Mouse (Mus musculus) G1E-ER4 (cell line): ENCODE measurements around the gene Nmnat2. TPM values are rescaled to one million over a fixed set of nuclear protein-coding genes. Genes with fewer than 3 reads are reported as not detected.

Experiments
- GATA1 ChIP-seq: IDR thresholded peaks from one replicate; pipeline ENCODE4 v1.8.0; 2012; ENCODE audit warnings: low read length, inconsistent platforms
- polyA plus RNA-seq: library from polyadenylated mRNA; stranded (reverse); fragments of >175 nt; gene quantifications from 2 replicates; pipeline ENCODE4 v1.2.3, GENCODE M21; 2012

Gene Nmnat2
- polyA plus RNA-seq, 1 experiment = not detected

- TF ChIP-seq GATA1 = no peak
Observed at GRCm38 (mm10) chr1:153103186-153103554, 148.4 kb downstream of the Nmnat2 start.

GRCm38 (mm10) chr1:153104804-153105203 lies 150.0 kb downstream of the Nmnat2 start:
- no peak for TF ChIP-seq GATA1

DNA sequence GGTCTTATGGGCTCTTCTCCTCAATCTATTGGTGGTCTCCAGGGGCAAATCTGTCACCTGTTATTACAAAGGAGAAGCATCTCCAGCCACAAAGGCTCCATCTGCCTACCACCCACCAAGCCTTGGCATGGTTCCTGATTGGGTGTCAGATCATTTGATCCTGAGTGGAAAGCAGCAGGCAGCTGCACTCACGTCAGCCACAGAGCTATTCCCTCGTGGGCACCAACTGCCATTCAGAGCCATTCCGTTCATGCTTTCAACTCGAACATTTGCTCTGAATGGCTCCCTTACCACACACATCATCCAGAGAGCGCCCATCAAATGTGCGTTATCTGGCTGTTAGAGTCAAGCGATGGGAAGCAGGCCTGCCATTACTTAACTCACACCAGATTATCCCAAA lies 153.1 kb downstream of the Nmnat2 start:
- no peak for TF ChIP-seq GATA1

DNA sequence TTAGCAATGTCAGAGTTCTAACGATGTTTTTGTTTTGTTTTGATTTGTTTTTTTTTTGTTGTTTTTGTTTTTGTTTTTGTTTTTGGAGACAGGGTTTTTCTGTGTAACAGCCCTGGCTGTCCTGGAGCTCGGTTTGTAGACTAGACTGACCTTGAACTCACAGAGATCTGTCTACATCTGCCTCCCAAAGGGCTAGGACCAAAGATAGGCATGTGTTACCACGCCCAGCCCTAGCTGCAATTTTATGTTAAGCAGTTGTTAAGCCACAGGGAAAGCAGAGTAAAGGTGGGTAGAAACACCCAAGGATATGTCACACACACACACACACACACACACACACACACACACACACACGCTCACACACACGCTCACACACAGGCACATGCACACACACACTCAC lies 154.6 kb downstream of the Nmnat2 start:
- no peak for TF ChIP-seq GATA1

DNA sequence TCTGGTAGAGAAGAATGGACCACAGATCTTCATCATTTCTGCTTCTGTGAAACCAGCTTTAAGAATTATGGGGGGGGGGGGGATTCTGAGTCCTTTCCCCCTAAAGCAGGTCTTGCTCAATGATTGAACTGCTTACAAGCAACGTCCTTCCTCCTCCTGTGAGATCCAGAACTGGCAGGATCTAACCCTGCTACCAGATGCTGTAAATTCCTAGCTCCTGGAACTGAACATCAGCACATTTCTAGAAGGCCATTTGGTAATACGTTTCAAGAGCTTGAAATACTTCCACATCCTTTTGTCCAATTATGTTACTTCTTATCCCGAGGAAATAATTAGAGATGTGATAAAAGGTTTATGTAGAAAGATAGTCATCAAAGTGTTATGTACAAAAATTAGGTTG lies 155.0 kb downstream of the Nmnat2 start:
- no peak for TF ChIP-seq GATA1

GRCm38 (mm10) chr1:153111596-153111995 lies 156.8 kb downstream of the Nmnat2 start:
- TF ChIP-seq GATA1 = no peak

DNA sequence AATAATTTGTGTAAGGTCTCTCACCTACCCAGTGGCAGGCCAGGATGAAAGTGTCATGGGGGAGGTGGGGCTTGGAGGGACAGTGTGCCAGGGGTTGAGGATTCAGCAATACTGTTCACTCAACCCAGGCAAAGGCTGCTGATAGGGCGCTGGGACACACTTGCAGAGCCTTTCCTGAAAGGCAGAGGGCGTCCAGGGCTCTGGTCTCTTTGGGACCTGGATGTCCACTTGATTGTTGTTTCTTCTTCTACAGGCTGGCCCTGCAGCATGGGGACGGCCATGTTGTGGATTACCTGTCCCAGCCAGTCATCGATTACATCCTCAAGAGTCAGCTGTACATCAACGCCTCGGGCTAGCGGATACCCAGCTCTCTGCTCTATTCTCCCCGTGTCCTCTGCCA lies 160.5 kb downstream of the Nmnat2 start:
- TF ChIP-seq GATA1 = no peak

GRCm38 (mm10) chr1:153120544-153120943 lies 165.8 kb downstream of the Nmnat2 start:
- no peak for TF ChIP-seq GATA1

DNA sequence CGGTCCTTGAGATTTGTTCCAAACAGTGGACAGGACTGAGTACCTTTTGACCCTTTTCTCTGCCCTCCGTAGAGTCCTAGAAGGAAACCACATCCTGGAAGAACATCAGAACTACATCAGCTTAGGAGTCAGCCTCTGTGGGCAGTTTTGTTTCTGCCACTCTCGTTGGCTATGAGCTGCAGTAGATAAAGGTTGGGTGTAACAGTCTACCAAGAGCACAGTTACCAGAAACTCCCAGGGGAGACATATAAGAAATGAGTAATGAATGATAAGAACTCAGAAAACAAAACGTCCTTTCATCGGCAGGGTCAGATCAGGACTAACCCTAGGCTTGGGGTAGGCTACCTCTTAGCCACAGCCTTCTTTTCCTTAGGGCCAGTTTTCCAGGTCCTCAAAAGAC lies 166.5 kb downstream of the Nmnat2 start:
- TF ChIP-seq GATA1 = no peak

GRCm38 (mm10) chr1:153122764-153123163 lies 168.0 kb downstream of the Nmnat2 start:
- no peak for TF ChIP-seq GATA1

- no peak for TF ChIP-seq GATA1
Observed at GRCm38 (mm10) chr1:153124502-153124901, 169.7 kb downstream of the Nmnat2 start.

GRCm38 (mm10) chr1:153125287-153126275 lies 170.8 kb downstream of the Nmnat2 start:
- no peak for TF ChIP-seq GATA1

- no peak for TF ChIP-seq GATA1
Observed at GRCm38 (mm10) chr1:153126491-153127381, 171.9 kb downstream of the Nmnat2 start.

DNA sequence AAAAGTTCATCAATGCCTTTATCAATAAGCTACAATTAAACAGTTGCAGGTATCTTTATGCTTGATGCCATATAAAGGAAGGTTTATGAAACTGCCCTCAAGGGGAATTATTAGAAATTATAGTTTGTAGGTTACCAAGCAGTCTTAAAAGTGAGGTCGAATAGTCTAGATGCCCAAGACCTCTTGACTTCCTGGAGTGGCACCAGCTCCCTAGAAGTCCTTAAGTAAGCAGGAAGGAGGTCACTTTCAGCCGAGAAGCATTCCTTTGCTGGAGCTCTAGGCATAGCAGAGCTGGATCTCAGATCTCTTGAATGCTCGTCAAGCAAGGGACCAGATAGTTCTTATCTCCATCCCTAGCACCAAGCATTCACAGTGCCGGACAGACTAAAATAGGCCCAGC lies 172.8 kb downstream of the Nmnat2 start:
- TF ChIP-seq GATA1 = no peak

DNA sequence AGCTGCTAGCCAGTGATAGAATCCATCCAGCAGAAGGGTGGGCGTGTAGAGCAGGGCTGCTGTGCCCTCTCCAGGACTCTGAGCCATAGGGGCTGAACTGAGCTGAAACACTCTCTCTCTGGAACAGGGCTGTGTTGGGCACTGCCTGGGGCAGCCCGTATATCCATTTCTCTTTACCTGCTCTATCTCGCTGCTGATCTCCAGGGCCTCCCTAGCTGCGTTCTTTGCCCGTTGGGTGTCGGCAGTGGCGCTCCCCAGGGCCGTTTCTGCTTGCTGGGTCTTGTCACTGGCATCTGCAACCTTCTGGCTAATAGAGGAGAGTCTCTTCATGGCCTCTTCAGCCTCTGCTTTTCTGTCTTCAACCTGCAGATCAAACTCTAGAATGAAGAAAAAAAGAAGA lies 174.0 kb downstream of the Nmnat2 start:
- TF ChIP-seq GATA1 = no peak
